In genomic region chr4:149863522-149863921, GRCm38 (mm10) we compare ENCODE assay signal across 22 mouse cellular contexts.
A peak's percentile ranks its signal among the peaks of the same experiment; 100 is the strongest.
DNase-seq lines count a peak whose midpoint lies in the region; ATAC-seq lines count a peak whose summit lies in the region.
"Had no signal": no experiment of that assay in that cellular context is flagged by ENCODE, and none has a peak within 500 bp of the region (broad histone marks: within the 10 kb centered on the region; RNA-seq: fewer than 3 reads in every experiment).

No protein-coding gene starts in this region.

- DNase-seq in adrenal gland, postnatal 10 days = peak; percentile 45
- no peak for DNase-seq in adrenal gland, adult 8-10 months
- peak; percentile 41 for DNase-seq in CD4-positive, CD25-positive, alpha-beta regulatory T cell, adult 2 months (ENCODE audit: low read depth, low spot score)
- DNase-seq in left cerebral cortex, adult 8-10 months (ENCODE audit: low spot score in 2 of 2) = no peak
- no peak for DNase-seq in frontal cortex, postnatal 36 days (ENCODE audit: low spot score in 2 of 2)
- DNase-seq in kidney, postnatal 4 days = no peak
- DNase-seq: cerebellum, adult 9-10 months; gastrocnemius, postnatal 14 days; heart, adult 11 months; heart, postnatal 10 days; kidney, adult 9 months; kidney, postnatal 25 days; lung, postnatal 36 days; right cerebral cortex, postnatal 25 days; spleen, adult 18-20 months; thymus, postnatal 14 days had no signal

- peak; percentile 32 for ATAC-seq in activated CD4-positive, CD25-positive, alpha-beta regulatory T cell, adult 4 months
- ATAC-seq in inflammation-experienced regulatory T-cells, adult 6 months = peak; percentile 48
- ATAC-seq: forebrain, embryonic 16.5 days; hindbrain, embryonic 16.5 days; intestine, embryonic 16.5 days; midbrain, embryonic 16.5 days had no signal

Comparison
In these comparisons a context has a peak if more than half of its experiments do, and no peak if none do; other contexts are left out.
1. DNase-seq: peak in adrenal gland, postnatal 10 days (single experiment) and CD4-positive, CD25-positive, alpha-beta regulatory T cell, adult 2 months (single experiment); none in adrenal gland, adult 8-10 months (single experiment), left cerebral cortex, adult 8-10 months (0 of 2), frontal cortex, postnatal 36 days (0 of 2) and kidney, postnatal 4 days (0 of 2).